Mouse (Mus musculus): Measurements from ENCODE around the gene Pola2.

- TF ChIP-seq CTCF (IDR thresholded peaks at IDR 0.05 in 2 of 3, conservative IDR thresholded peaks at IDR 0.05 in 1 of 3; ENCODE audit: control insufficient read depth in 1 of 3, insufficient read depth in 1 of 3, low read depth in 2 of 3, low read length in 3 of 3, poor library complexity in 1 of 3, severe bottlenecking in 1 of 3): no peak
- no peak for TF ChIP-seq ETS1 (IDR thresholded peaks at IDR 0.05; ENCODE audit: low read depth, low read length)
- no peak for TF ChIP-seq ZKSCAN1 (IDR thresholded peaks at IDR 0.05; ENCODE audit: low read depth, low read length)
- no peak for TF ChIP-seq ZC3H11A (IDR thresholded peaks at IDR 0.05; ENCODE audit: low read depth, low read length)
- no peak for TF ChIP-seq MEF2A (IDR thresholded peaks at IDR 0.05; ENCODE audit: extremely low read depth, insufficient replicate concordance, low read depth, low read length, poor library complexity, severe bottlenecking)
- TF ChIP-seq POLR2A (IDR thresholded peaks at IDR 0.05; ENCODE audit: control insufficient read depth in 1 of 2, insufficient read depth in 1 of 2, low read depth in 1 of 2, low read length in 2 of 2, poor library complexity in 1 of 2): no peak
- TF ChIP-seq E2F4 (IDR thresholded peaks at IDR 0.05; ENCODE audit: borderline replicate concordance, low read depth, low read length): no peak
Observed at GRCm38 (mm10) chr19:5927532-5927931, 36.5 kb downstream of the Pola2 start.
